Mouse (Mus musculus): ENCODE data around the gene Pakap.

Pakap gene

GRCm38 (mm10) chr4:57774517-57774916 lies 206.5 kb downstream of the Pakap start:
- no peak for DNase-seq

- DNase-seq = no peak
Observed at GRCm38 (mm10) chr4:57775582-57775981, 207.6 kb downstream of the Pakap start.

- no peak for DNase-seq
Observed at GRCm38 (mm10) chr4:57780403-57780802, 212.4 kb downstream of the Pakap start.

GRCm38 (mm10) chr4:57780833-57781641 lies 213.1 kb downstream of the Pakap start:
- DNase-seq = no peak

GRCm38 (mm10) chr4:57781994-57782393 lies 214.0 kb downstream of the Pakap start:
- DNase-seq = peak; percentile 80

GRCm38 (mm10) chr4:57782549-57783390 lies 214.8 kb downstream of the Pakap start:
- DNase-seq = peak; percentile 37

- peak; percentile 35 for DNase-seq
Observed at GRCm38 (mm10) chr4:57783391-57783770, 215.4 kb downstream of the Pakap start.

GRCm38 (mm10) chr4:57783853-57784600 lies 216.0 kb downstream of the Pakap start:
- peak; percentile 61 for DNase-seq

- DNase-seq = no peak
Observed at GRCm38 (mm10) chr4:57788709-57789108, 220.7 kb downstream of the Pakap start.

- DNase-seq = no peak
Observed at GRCm38 (mm10) chr4:57789118-57789517, 221.1 kb downstream of the Pakap start.

GRCm38 (mm10) chr4:57793989-57794388 lies 226.0 kb downstream of the Pakap start:
- no peak for DNase-seq

- DNase-seq = no peak
Observed at GRCm38 (mm10) chr4:57794547-57794946, 226.6 kb downstream of the Pakap start.

- no peak for DNase-seq
Observed at GRCm38 (mm10) chr4:57797548-57798285, 229.7 kb downstream of the Pakap start.

- DNase-seq = no peak
Observed at GRCm38 (mm10) chr4:57798286-57799018, 230.5 kb downstream of the Pakap start.

- no peak for DNase-seq
Observed at GRCm38 (mm10) chr4:57799297-57799696, 231.3 kb downstream of the Pakap start.

- DNase-seq = no peak
Observed at GRCm38 (mm10) chr4:57801239-57801638, 233.3 kb downstream of the Pakap start.

GRCm38 (mm10) chr4:57801986-57802385 lies 234.0 kb downstream of the Pakap start:
- DNase-seq = no peak

GRCm38 (mm10) chr4:57802411-57802810 lies 234.4 kb downstream of the Pakap start:
- DNase-seq = no peak

GRCm38 (mm10) chr4:57804902-57805301 lies 236.9 kb downstream of the Pakap start:
- DNase-seq = no peak

GRCm38 (mm10) chr4:57809449-57809848 lies 241.5 kb downstream of the Pakap start:
- DNase-seq = no peak

GRCm38 (mm10) chr4:57812075-57812474 lies 244.1 kb downstream of the Pakap start:
- no peak for DNase-seq
